Mouse (Mus musculus) hindbrain, embryonic 16.5 days (tissue): ENCODE measurements around the gene Gm20479. TPM values are rescaled to one million over a fixed set of nuclear protein-coding genes. Genes with fewer than 3 reads are reported as not detected.

Experiments
- ATAC-seq: fragments of 200-750 bp; cut with Nextera tagmentation; 2 replicates; pipeline ENCODE4 v1.8.0; 2017; ENCODE audit warnings: moderate TSS enrichment, moderate library complexity
- H3K27ac ChIP-seq: fragments of 300-500 bp; sonication (generic); 2 replicates; pipeline ENCODE4 v1.5.1; 2014; ENCODE audit warnings: low read depth, mild to moderate bottlenecking, control low read depth, low read length, moderate library complexity
- H3K27me3 ChIP-seq: fragments of 300-500 bp; sonication (generic); replicated peaks from 2 replicates; pipeline ENCODE4 v1.6.1; 2014; ENCODE audit warnings: low read length; ENCODE audit not compliant: control insufficient read depth, insufficient read depth
- H3K36me3 ChIP-seq: fragments of 300-500 bp; sonication (generic); 2 replicates; pipeline ENCODE4 v1.6.1; 2014; ENCODE audit warnings: mild to moderate bottlenecking, low read length, moderate library complexity, mixed read lengths; ENCODE audit not compliant: control insufficient read depth, insufficient read depth
- H3K4me1 ChIP-seq: fragments of 300-500 bp; sonication (generic); 2 replicates; pipeline ENCODE4 v1.6.1; 2014; ENCODE audit warnings: low read depth, low read length; ENCODE audit not compliant: control insufficient read depth, insufficient read depth
- H3K4me2 ChIP-seq: fragments of 300-500 bp; sonication (generic); 2 replicates; pipeline ENCODE4 v1.6.1; 2014; ENCODE audit warnings: mild to moderate bottlenecking, low read length, control low read depth, moderate library complexity
- H3K4me3 ChIP-seq: fragments of 300-500 bp; sonication (generic); 2 replicates; pipeline ENCODE4 v1.5.1; 2014; ENCODE audit warnings: mild to moderate bottlenecking, low read length, control low read depth, moderate library complexity
- H3K9ac ChIP-seq: fragments of 300-500 bp; sonication (generic); 2 replicates; pipeline ENCODE4 v1.6.1; 2014; ENCODE audit warnings: low read depth, mild to moderate bottlenecking, control low read depth, low read length, moderate library complexity
- H3K9me3 ChIP-seq: fragments of 300-500 bp; sonication (generic); 2 replicates; pipeline ENCODE4 v1.6.1; 2014; ENCODE audit warnings: mild to moderate bottlenecking, low read length, moderate library complexity; ENCODE audit not compliant: control insufficient read depth
- WGBS: fragments of 180-500 bp; shearing (Covaris S2); extraction: QIAGEN DNeasy Blood & Tissue Kit; methylation state at CpG from one replicate; pipeline ENCODE4 v1.1.7; 2014; 5-methylcytosine and 5-hydroxymethylcytosine counted together
- polyA plus RNA-seq: library from polyadenylated mRNA; unstranded; fragments of >200 nt; fragmentation: Nextera tagmentation; extraction: Ambion mirVana; gene quantifications from 2 replicates; pipeline ENCODE4 v1.2.1, GENCODE M21; 2015

Gm20479 gene
- polyA plus RNA-seq, 1 experiment from 2014 or later = not detected

DNA sequence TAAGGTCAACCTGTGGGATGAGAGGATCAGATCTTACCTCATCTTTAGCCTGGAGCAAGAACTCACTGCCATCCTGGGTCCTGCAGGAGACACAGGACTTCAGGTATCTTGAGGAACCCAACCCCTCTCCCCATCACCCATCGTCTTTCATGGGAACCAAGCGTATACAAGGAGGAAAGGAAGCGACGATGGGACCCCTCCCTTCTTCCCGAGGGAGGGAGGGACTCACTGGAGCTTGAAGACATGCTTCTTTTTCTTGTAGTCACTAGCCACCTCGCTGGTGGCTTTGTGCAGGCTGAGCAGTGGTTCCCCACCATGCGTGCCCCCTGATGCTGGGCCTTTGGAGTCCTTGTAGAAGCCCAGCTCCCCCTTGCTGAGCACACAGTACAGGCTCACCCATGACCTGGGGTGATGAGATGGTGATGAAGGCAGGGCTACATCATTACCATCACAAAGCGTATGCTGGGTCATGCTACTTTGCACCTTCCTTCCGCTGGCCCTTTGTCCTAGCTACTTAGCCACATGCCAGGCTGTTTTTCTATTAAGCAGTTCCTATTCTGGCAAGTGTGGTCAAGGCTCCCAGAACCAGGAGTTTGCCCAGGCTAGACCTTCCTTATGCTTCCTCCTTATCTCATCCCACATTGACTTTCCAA is 2.6 kb upstream of the Gm20479 start:
- WGBS = 87% methylated on average over 9 of the region's 9 CpGs
- Histone ChIP-seq H3K9me3 (no peaks in the 10 kb centered on the region; the same call in 1 of the 2 replicates), H3K4me2 (no peak overlapping the region), H3K27me3 (peaks cover 42% of the 10 kb centered on the region), H3K9ac (no peak overlapping the region), H3K27ac (no peak overlapping the region), H3K4me1 (peaks cover 3% of the 10 kb centered on the region), H3K4me3 (no peak overlapping the region), H3K36me3 (0 out of 2 replicates have a peak, but pooled peaks cover 8% of the 10 kb centered on the region)
- ATAC-seq = no peak

DNA sequence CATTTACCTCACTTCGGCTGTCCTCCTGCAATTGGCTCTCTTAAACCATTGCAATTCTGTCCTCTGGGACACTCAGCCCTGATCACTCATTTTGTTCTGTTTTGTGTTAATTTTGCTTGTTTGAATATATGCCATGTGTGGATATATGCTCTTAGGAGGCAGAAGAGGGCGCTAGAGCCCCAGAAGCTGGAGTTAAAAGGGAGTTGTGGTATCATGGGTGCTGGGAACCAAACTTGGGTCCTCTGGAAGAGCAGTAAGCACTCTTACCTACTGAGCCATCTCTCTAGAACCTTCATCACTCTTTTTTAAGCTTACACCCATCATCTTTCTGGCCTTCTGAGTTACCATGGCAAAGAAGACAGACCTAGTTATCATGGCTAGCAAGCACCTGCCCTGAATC is 1.9 kb upstream of the Gm20479 start:
- peaks cover 36% of the 10 kb centered on the region for H3K27me3 ChIP-seq
- H3K4me3 ChIP-seq = no peak overlapping the region
- no peak overlapping the region for H3K9ac ChIP-seq
- peaks cover 8% of the 10 kb centered on the region for H3K4me1 ChIP-seq
- 0 out of 2 replicates have a peak, but pooled peaks cover 8% of the 10 kb centered on the region for H3K36me3 ChIP-seq
- H3K9me3 ChIP-seq = no peaks in the 10 kb centered on the region; the same call in 1 of the 2 replicates
- H3K4me2 ChIP-seq = no peak overlapping the region
- no peak for ATAC-seq
- no peak overlapping the region for H3K27ac ChIP-seq
- 67% methylated on average over 2 of the region's 2 CpGs for WGBS

DNA sequence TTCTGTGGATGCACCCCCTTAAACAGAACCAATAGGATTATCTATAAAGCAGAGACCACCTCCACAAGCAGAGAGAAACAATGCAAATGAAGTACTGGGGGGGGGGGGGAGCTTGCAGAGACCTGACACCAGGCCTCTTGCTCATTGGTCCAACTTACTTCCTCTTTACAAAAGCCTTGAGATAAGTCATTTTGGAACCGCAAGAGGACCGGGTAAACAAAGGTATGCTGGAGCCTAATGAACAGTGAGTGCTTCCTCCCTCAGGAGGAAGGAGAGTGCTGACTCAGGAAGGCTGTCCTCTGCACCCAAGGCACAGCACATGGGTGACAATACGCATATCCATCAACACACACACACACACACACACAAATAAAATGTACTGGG is 368 bp upstream of the Gm20479 start:
- H3K36me3 ChIP-seq = 0 out of 2 replicates have a peak, but pooled peaks cover 6% of the 10 kb centered on the region
- H3K9ac ChIP-seq = no peak overlapping the region
- peaks cover 8% of the 10 kb centered on the region for H3K4me1 ChIP-seq
- ATAC-seq = no peak
- WGBS = 21% methylated on average over 3 of the region's 3 CpGs
- no peak overlapping the region for H3K27ac ChIP-seq
- peaks cover 24% of the 10 kb centered on the region for H3K27me3 ChIP-seq
- H3K9me3 ChIP-seq = no peaks in the 10 kb centered on the region
- no peak overlapping the region; the same call in 1 of the 2 replicates for H3K4me2 ChIP-seq
- H3K4me3 ChIP-seq = no peak overlapping the region

DNA sequence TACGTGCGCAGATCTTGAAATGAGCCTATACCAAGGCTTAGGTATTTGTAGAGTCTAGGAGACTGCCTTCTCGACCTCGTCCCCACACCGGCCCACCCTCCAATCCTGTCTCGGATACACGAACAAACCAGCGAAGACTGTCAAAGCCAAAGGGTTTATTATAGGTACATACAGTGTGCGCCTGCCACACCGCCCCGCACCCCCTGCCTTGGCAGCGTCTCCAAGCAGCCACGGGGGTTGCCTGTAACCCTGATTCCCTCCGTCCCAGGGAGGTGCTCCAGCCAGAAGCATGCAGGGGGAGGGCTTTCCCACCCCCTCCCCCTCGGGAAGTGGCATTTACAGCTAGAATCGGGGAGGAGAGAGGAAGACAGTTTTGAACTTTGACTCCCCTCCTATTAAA is 971 bp downstream of the Gm20479 start:
- Histone ChIP-seq H3K4me2 (peak overlapping the region; percentile 85), H3K4me3 (peak overlapping the region; percentile 78), H3K36me3 (0 out of 2 replicates have a peak, but pooled peaks cover 6% of the 10 kb centered on the region), H3K27me3 (peaks cover 24% of the 10 kb centered on the region), H3K9me3 (no peaks in the 10 kb centered on the region), H3K27ac (no peak overlapping the region), H3K4me1 (peaks cover 8% of the 10 kb centered on the region), H3K9ac (no peak overlapping the region; the same call in 1 of the 2 replicates)
- WGBS = 1% methylated on average over 16 of the region's 16 CpGs
- peak; percentile 43 for ATAC-seq

DNA sequence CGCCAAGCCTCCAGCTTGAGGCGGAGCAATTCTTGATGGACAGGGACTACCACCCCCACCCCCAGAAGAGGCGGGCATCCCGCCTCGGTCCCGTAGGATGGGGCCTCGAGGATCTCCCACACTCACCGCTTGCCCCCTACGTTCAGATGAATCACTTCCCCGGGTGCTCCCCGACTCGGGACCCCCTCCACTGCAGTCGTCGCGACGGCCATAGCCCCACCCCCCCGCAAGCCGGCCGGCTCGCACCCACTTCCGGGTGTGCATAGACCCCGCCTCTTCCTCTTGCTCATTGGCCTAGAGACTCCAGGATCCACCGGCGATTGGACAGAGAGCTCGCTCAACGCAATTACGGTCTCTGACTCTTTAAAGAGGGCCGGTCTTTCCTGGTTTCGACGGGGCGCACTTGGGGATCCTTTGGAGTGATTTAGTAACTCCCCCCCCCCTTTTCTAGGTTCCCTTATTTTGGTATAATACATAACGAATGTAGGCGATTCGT is 1.4 kb downstream of the Gm20479 start, which contains the start of gene Shkbp1:
Shkbp1 (minus strand) TSS at position 275 of the 496 bp plus-strand sequence.
- peak; percentile 94 for ATAC-seq
- Histone ChIP-seq H3K4me1 (peaks cover 8% of the 10 kb centered on the region), H3K27me3 (peaks cover 24% of the 10 kb centered on the region), H3K4me3 (peak within 1 kb of the TSS; percentile 78), H3K9me3 (no peaks in the 10 kb centered on the region), H3K4me2 (peak within 1 kb of the TSS; percentile 85), H3K9ac (peak within 1 kb of the TSS; percentile 72), H3K36me3 (0 out of 2 replicates have a peak, but pooled peaks cover 6% of the 10 kb centered on the region), H3K27ac (peak within 1 kb of the TSS; percentile 67)
- WGBS = under 1% methylated on average over 34 of the region's 34 CpGs

DNA sequence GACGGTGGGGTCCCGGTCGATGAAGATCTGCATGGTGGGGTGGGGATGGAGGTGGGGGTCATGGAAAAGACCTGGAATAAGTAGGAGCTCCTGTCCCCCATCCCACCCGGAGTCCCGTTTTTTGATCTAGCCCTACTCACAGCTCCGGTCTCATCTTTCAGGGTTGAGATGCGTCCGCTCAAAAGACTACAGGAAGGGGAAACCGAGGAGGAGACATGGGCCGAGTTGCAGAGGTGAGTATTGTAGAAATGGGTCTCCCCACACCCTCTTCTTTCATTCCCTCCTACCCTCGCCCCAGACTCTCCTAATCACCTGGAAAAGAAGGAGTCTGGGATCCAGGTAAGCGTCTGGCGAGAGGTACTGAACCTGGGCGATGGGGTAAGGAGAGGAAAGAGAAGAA is 2.0 kb downstream of the Gm20479 start:
- peak overlapping the region; percentile 85 for H3K4me2 ChIP-seq
- peak overlapping the region; percentile 72 for H3K9ac ChIP-seq
- peak overlapping the region; percentile 67 for H3K27ac ChIP-seq
- no peaks in the 10 kb centered on the region for H3K9me3 ChIP-seq
- H3K27me3 ChIP-seq = peaks cover 24% of the 10 kb centered on the region
- WGBS = 9% methylated on average over 14 of the region's 14 CpGs
- 0 out of 2 replicates have a peak, but pooled peaks have one; percentile 0 for ATAC-seq
- H3K4me3 ChIP-seq = peak overlapping the region; percentile 78
- H3K36me3 ChIP-seq = peaks cover 10% of the 10 kb centered on the region
- peaks cover 8% of the 10 kb centered on the region for H3K4me1 ChIP-seq

DNA sequence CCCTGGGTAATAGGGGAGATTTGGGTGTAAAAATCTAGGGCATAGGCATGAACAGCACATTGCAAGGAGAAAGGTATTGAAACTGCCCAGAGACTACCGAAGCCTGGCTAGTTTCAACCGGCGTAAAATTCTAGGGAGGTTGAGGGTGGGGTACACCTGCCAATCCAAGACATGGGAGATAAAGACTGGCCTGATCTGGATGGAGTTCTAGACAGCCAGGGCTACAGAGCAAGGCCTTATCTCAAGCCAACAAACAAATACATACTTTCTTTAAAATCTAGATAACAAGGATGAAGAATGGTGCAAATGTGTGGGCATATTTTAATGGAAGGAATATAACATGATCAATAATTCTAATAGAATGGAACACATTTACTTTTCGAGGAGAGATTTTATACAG is 2.4 kb downstream of the Gm20479 start:
- WGBS = 46% methylated on average over 4 of the region's 4 CpGs
- peaks cover 8% of the 10 kb centered on the region for H3K4me1 ChIP-seq
- H3K27me3 ChIP-seq = peaks cover 24% of the 10 kb centered on the region
- no peak overlapping the region for H3K27ac ChIP-seq
- no peaks in the 10 kb centered on the region for H3K9me3 ChIP-seq
- no peak overlapping the region; the same call in 1 of the 2 replicates for H3K9ac ChIP-seq
- ATAC-seq = no peak
- peak overlapping the region; percentile 85 for H3K4me2 ChIP-seq
- H3K4me3 ChIP-seq = peak overlapping the region; percentile 78
- peaks cover 11% of the 10 kb centered on the region for H3K36me3 ChIP-seq

DNA sequence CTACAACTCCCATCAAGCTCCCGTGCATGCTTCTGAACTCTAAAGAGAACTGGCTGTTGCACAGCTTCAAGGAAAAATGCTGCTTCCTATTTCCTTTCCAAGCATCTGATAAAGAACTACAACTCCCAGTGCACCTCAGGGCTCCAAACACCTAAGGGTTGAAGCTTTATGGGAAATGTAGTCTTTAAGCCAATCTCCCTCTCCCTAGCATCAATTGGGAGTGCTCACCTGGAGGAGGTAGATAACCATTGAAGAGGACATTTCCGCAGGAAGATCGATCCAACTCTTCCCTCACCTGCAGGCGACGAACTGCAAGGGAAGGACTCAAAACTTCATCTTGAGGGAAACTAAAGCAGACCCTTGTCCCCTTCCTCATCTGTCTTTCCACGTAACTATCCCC is 3.1 kb downstream of the Gm20479 start:
- Histone ChIP-seq H3K27ac (no peak overlapping the region), H3K9me3 (no peaks in the 10 kb centered on the region), H3K4me2 (peak overlapping the region; percentile 85), H3K4me1 (peaks cover 8% of the 10 kb centered on the region), H3K36me3 (peaks cover 6% of the 10 kb centered on the region), H3K27me3 (peaks cover 20% of the 10 kb centered on the region), H3K4me3 (peak overlapping the region; percentile 78), H3K9ac (peak overlapping the region; percentile 24; the same call in 1 of the 2 replicates)
- peak; percentile 38 for ATAC-seq
- 32% methylated on average over 6 of the region's 6 CpGs for WGBS

DNA sequence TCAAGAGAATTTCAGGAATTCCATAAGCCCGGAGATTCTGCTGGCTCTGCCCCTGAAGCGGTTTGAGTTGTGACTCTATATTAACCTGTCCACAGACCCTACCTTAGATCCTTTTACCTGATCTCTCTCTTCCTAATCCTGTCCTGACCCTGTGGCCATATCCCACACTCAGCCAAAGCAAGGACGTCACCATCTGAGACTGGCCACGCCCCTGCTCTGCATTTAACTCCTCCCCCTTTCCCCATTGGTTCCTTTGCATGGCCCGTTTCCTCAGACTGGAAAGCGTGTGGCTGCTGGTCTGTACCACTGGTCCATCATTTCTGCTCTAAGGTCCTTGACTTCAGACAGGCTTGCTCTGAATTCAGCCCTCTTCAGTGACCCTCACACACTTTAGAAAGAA is 11.8 kb downstream of the Gm20479 start:
- H3K9me3 ChIP-seq = no peaks in the 10 kb centered on the region
- no peak overlapping the region for H3K4me3 ChIP-seq
- no peak overlapping the region for H3K9ac ChIP-seq
- no peaks in the 10 kb centered on the region for H3K27me3 ChIP-seq
- H3K4me2 ChIP-seq = no peak overlapping the region
- peaks cover 22% of the 10 kb centered on the region for H3K36me3 ChIP-seq
- H3K4me1 ChIP-seq = no peaks in the 10 kb centered on the region
- WGBS = 18% methylated on average over 6 of the region's 6 CpGs
- H3K27ac ChIP-seq = no peak overlapping the region
- no peak for ATAC-seq
